Mouse (Mus musculus) gastrocnemius, postnatal 36 days (tissue): ENCODE results near the gene Prdm16. TPM values are rescaled to one million over a fixed set of nuclear protein-coding genes. Genes with fewer than 3 reads are reported as not detected.

Experiments used
- DNase-seq, 2 experiments: peaks; one replicate each; pipeline ENCODE4 v3.0.0; 2022
- intact Hi-C: fragments of 180-260 bp; cut with DNase I; formaldehyde crosslinking; loops from one replicate; pipeline ENCODE4 v1.15.1; 2025
- total RNA-seq, 2 experiments: library from RNA; stranded (reverse); gene quantifications; 2 replicates each; pipeline ENCODE4 v1.2.3; 2021

Gene Prdm16
- total RNA-seq, 2 experiments from 2014 or later: 1.3 to 2.4 TPM

GRCm38 (mm10) chr4:154640443-154641295 lies 4.0 kb upstream of the Prdm16 start:
- no peak for DNase-seq
- intact Hi-C loops: no loop called here

GRCm38 (mm10) chr4:154639591-154640442 lies 3.1 kb upstream of the Prdm16 start:
- intact Hi-C loops: loop anchor here (5.0 kb wide), 1 partner anchor 193 kb away; no protein-coding TSS in a partner anchor
- no peak for DNase-seq

- no peak for DNase-seq
- intact Hi-C loops: loop anchor here (5.0 kb wide), 1 partner anchor 192 kb away; no protein-coding TSS in a partner anchor
These were observed 2.5 kb upstream of the Prdm16 start for GRCm38 (mm10) chr4:154639126-154639525.

- DNase-seq: no peak
- intact Hi-C loops: loop anchor here (5.0 kb wide), 1 partner anchor 191 kb away; no protein-coding TSS in a partner anchor
These were observed 1.7 kb upstream of the Prdm16 start for GRCm38 (mm10) chr4:154638320-154638886.

- intact Hi-C loops: loop anchor here (5.0 kb wide), 1 partner anchor 190 kb away; no protein-coding TSS in a partner anchor
These were observed 1.0 kb upstream of the Prdm16 start for GRCm38 (mm10) chr4:154637468-154638319.

GRCm38 (mm10) chr4:154636053-154636433 lies 630 bp downstream of the Prdm16 start:
- intact Hi-C loops: loop anchor here (5.0 kb wide), 1 partner anchor 189 kb away; no protein-coding TSS in a partner anchor
- DNase-seq: no peak

More at GRCm38 (mm10) chr4:154637468-154638319, 1.0 kb upstream of the Prdm16 start:
- DNase-seq: no peak

GRCm38 (mm10) chr4:154635241-154636052 lies 1.2 kb downstream of the Prdm16 start:
- intact Hi-C loops: loop anchor here (5.0 kb wide), 1 partner anchor 188 kb away; no protein-coding TSS in a partner anchor
- peak; percentile 14 to 46 for DNase-seq

- no peak for DNase-seq
- intact Hi-C loops: loop anchor here (5.0 kb wide), 1 partner anchor 187 kb away; no protein-coding TSS in a partner anchor
These were observed 2.0 kb downstream of the Prdm16 start for GRCm38 (mm10) chr4:154634470-154635240.

GRCm38 (mm10) chr4:154634001-154634400 lies 2.7 kb downstream of the Prdm16 start:
- intact Hi-C loops: no loop called here
- DNase-seq: no peak

GRCm38 (mm10) chr4:154632800-154633764 lies 3.6 kb downstream of the Prdm16 start:
- DNase-seq: no peak
- intact Hi-C loops: no loop called here

GRCm38 (mm10) chr4:154630763-154631162 lies 5.9 kb downstream of the Prdm16 start:
- intact Hi-C loops: no loop called here
- DNase-seq: no peak

- intact Hi-C loops: no loop called here
- no peak for DNase-seq
These were observed 9.1 kb downstream of the Prdm16 start for GRCm38 (mm10) chr4:154627419-154628142.

GRCm38 (mm10) chr4:154626282-154626681 lies 10.4 kb downstream of the Prdm16 start:
- intact Hi-C loops: no loop called here
- DNase-seq: no peak

- intact Hi-C loops: no loop called here
- no peak for DNase-seq
These were observed 11.0 kb downstream of the Prdm16 start for GRCm38 (mm10) chr4:154625710-154626109.

- no peak for DNase-seq
- intact Hi-C loops: no loop called here
These were observed 13.4 kb downstream of the Prdm16 start for GRCm38 (mm10) chr4:154623241-154623640.

GRCm38 (mm10) chr4:154622521-154622920 lies 14.2 kb downstream of the Prdm16 start:
- intact Hi-C loops: no loop called here
- DNase-seq: no peak
